Mouse (Mus musculus) left cerebral cortex, adult 2 months (tissue): ENCODE data around the gene Atp1a3. TPM values are rescaled to one million over a fixed set of nuclear protein-coding genes. Genes with fewer than 3 reads are reported as not detected.

Experiments used
- DNase-seq, 2 experiments: peaks; one replicate each; pipeline ENCODE4 v3.0.0; 2021 to 2022; ENCODE audit warnings: low spot score in 2 of 2, mixed read lengths in 1 of 2; ENCODE audit errors: extremely low spot score in 1 of 2
- H3K27ac ChIP-seq: fragments of 200-600 bp; 2 replicates; pipeline ENCODE4 v1.8.1; 2022
- H3K4me3 ChIP-seq: fragments of 200-600 bp; 2 replicates; pipeline ENCODE4 v1.8.1; 2022
- CTCF ChIP-seq: fragments of 200-600 bp; IDR thresholded peaks from 2 replicates; pipeline ENCODE4 v1.8.1; 2022; ENCODE audit warnings: antibody characterized with exemption, mild to moderate bottlenecking, moderate library complexity
- intact Hi-C: fragments of 180-260 bp; cut with DNase I; formaldehyde crosslinking; loops from one replicate; pipeline ENCODE4 v1.15.1; 2025
- total RNA-seq, 2 experiments: library from RNA; stranded (reverse); gene quantifications; 2 replicates each; pipeline ENCODE4 v1.2.3; 2021

The Atp1a3 gene
- total RNA-seq, 2 experiments from 2014 or later, result 1,970 to 2,141 TPM

- Histone ChIP-seq H3K27ac (no peak overlapping the region), H3K4me3 (no peak overlapping the region)
- intact Hi-C loops, result loop anchor here (2.0 kb wide), 1 partner anchor 67 kb away; no protein-coding TSS in a partner anchor
- TF ChIP-seq CTCF, result peak; percentile 44
- no peak for DNase-seq
Observed at GRCm38 (mm10) chr7:25025855-25026439, 20.2 kb upstream of the Atp1a3 start.

DNA sequence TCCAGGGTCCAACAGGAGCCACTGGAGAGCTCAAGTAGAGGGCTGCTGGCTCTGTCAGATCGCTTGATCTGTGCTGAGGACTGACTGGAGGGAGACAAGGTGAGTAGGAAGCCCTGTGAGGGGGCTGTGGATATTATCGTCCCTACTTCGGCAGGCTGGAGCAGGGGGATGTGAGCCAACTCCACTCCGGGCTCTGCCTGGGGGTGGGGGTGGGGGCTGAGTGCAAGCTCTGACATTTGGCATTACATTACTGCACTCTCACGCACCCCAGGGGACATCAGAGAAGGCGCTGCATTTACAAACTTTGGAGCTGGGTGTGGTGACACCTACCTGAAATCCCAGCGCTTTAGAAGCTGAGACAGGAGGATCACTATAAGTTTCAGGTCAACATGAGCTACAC is 5.8 kb upstream of the Atp1a3 start:
- H3K4me3 ChIP-seq, result no peak overlapping the region
- no peak for TF ChIP-seq CTCF
- DNase-seq, result no peak
- peak overlapping the region; percentile 97; the same call in 1 of the 2 replicates for H3K27ac ChIP-seq
- intact Hi-C loops, result loop anchor here (2.0 kb wide), 1 partner anchor 23 kb away; no protein-coding TSS in a partner anchor

- peak in 1 of 2 experiments; percentile 78 for DNase-seq
- Histone ChIP-seq H3K27ac (peak overlapping the region; percentile 97), H3K4me3 (peak overlapping the region; percentile 46)
- peak; percentile 72 for TF ChIP-seq CTCF
- intact Hi-C loops, result loop anchor here (2.0 kb wide), 1 partner anchor 24 kb away; no protein-coding TSS in a partner anchor
Observed at GRCm38 (mm10) chr7:25010090-25010913, 4.5 kb upstream of the Atp1a3 start.

DNA sequence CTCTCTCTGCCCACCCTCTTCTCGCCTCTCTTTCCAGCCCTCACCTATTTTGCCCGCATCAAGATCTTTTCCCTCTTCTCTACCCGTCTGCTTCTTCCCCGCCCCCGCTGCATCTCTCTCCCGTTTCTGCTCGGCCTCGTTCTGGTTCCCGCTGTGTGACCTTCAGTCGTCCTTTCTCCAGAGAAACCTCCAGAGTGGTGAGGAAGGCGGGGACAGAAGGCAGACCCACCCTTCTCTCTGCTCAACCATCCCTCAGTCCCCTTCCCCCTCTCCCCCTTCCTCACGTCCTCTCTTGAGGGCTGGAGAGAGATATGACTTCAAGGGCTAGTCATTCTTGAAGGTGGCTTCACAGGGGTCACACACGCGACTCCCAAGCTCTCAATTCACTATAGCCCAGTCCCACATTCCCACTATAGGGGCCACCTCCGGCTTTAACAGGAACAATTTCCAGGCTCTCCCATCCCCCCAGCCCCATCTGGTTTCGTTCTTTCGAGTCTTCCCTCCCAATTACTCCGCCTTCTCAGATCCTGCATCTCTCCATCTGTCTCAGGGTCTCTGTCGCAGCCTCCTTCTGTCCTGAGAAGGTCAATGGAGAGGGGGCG is 3.4 kb upstream of the Atp1a3 start:
- intact Hi-C loops, result loop anchor here (2.0 kb wide), 1 partner anchor 64 kb away; the partner anchor contains the start of genes Grik5 and Zfp574

GRCm38 (mm10) chr7:25008635-25009034 is 2.9 kb upstream of the Atp1a3 start:
- DNase-seq, result no peak
- Histone ChIP-seq H3K4me3 (peak overlapping the region; percentile 43), H3K27ac (peak overlapping the region; percentile 97)
- intact Hi-C loops, result loop anchor here (2.0 kb wide), 1 partner anchor 64 kb away; the partner anchor contains the start of genes Grik5 and Zfp574
- TF ChIP-seq CTCF, result no peak

More for the DNA sequence above, 3.4 kb upstream of the Atp1a3 start:
- peak; percentile 74 to 76 for DNase-seq
- TF ChIP-seq CTCF, result no peak
- peak overlapping the region; percentile 97 for H3K27ac ChIP-seq
- H3K4me3 ChIP-seq, result peak overlapping the region; percentile 46

DNA sequence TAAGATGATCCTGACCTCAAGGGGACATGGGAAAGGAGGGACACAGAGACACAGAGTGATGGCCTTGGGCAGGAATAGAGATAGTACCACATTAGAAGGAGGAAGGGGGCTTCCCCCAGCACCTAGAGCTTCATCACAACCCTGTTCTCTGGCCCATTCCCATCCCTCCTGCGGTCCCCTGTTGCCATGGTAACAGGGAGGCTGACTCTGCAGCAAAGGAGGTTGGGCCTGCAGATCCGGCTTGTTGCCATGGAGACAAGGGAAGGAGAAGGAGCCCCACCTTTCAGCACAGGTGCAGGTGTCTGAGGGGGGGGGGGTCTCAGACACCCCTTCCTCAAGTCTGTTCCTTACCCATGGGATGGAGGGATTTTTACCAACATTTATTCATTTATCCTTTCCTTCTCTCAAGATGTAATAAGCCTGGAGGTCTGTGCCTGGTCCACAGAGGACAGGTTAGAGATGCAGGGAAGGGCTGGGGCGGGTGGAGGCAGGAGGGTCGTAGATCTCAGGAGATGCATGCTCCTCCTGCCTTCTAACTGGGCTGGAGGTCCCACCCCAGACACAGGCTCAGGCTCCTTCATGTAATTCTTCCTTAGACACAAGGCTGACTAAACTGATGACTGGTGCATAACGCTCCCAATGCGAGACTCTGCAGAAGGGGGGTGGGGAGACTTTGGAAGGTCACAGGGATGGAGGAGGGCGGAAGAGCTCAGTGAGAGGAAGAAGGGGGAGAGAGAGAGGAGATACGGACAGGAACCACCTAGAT is 2.0 kb upstream of the Atp1a3 start:
- peak overlapping the region; percentile 43 for H3K4me3 ChIP-seq
- peak overlapping the region; percentile 97 for H3K27ac ChIP-seq
- TF ChIP-seq CTCF, result no peak
- peak; percentile 73 to 75 for DNase-seq
- intact Hi-C loops, result loop anchor here (2.0 kb wide), 1 partner anchor 65 kb away; the partner anchor contains the start of genes Grik5 and Zfp574

DNA sequence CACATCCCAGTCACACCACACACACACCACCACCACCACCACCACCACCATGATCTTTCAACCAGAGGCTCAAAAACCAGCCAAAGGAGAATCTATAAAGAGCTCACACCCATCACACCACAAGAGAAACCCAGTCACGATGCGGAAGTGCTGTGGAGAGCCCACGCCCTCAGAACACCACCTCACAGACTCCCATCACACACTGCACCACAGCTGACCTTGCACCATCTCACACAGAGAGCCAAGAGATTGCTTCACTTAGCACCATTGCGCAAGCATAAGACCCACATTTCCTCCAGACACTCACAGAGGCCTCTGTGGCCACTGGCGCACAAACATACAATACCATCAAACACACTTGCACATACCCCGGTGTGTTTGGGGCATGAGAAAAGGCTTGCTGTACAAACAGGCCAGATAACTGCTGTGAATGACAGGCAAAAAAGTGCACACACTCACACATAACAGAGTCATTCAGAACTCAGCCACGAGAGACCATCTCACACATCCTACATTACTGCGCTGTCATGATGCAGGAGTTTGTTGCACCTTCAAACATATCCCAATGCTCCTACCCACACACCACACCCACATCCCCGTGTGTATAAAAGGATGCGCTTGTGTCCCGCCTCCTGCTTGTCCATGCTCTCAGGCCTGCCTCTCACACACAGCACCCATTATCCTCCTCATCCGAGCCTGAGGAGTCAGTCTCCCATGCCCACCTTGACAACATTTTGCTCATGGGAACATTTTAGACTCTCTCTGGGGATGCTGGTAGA is 1.0 kb upstream of the Atp1a3 start:
- intact Hi-C loops, result no loop called here
- DNase-seq, result peak in 1 of 2 experiments; percentile 79
- TF ChIP-seq CTCF, result no peak
- Histone ChIP-seq H3K27ac (peak overlapping the region; percentile 97), H3K4me3 (no peak overlapping the region)

GRCm38 (mm10) chr7:25006171-25006570 is 413 bp upstream of the Atp1a3 start:
- intact Hi-C loops, result no loop called here
- TF ChIP-seq CTCF, result no peak

DNA sequence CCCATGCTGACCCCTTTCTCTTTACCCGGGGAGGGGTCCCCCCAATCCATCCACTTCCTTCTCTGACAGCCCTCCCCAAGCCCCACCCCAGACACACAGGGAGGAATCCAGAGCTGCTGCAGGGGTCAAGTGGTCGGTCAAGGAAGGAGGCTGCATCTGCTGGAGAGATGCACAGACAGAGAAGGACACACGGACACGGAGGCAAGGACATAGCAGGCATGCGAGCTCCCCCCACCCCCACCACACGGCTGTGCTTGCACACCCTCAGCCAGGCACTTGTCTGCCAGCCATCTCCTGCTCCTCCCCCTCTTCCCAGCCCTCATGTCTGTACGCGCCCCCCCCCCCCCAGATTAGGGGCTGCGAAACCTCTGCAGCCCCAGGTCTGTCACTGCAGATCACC is 952 bp downstream of the Atp1a3 start:
- no peak for TF ChIP-seq CTCF
- H3K27ac ChIP-seq, result peak overlapping the region; percentile 98
- intact Hi-C loops, result no loop called here
- DNase-seq, result no peak
- H3K4me3 ChIP-seq, result peak overlapping the region; percentile 86

More at GRCm38 (mm10) chr7:25006171-25006570, 413 bp upstream of the Atp1a3 start:
- Histone ChIP-seq H3K27ac (peak overlapping the region; percentile 97), H3K4me3 (peak overlapping the region; percentile 86)
- no peak for DNase-seq

DNA sequence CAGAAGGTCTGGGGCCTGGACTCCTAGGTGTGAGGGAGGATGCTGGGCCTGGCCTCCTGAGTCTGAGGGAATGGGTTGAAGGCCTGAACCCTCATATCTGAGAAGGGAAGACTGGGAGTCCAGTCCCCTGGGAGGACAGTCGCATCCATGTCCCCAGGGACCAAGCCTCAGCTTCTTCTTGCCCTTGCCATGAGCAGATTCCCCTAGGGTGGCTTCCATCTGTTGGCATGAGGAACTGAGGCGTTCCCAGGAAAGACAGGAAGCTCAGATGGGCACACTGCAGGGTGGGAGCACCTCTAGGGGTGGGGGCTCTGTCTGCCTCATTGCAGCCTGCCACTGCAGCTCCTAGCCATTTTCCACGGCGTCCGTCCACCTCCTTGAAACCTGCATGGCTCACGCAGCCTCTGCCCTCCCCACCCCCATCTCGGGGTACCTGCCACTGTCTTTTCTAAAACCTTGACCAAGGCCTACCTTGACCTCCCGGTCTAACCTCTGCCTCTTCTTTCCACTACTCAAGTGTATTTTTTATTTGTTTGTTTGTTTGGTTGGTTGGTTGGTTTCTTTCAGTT is 1.9 kb downstream of the Atp1a3 start:
- TF ChIP-seq CTCF, result no peak
- Histone ChIP-seq H3K4me3 (peak overlapping the region; percentile 86), H3K27ac (peak overlapping the region; percentile 81)
- DNase-seq, result no peak
- intact Hi-C loops, result no loop called here
